Comparison of ENCODE assay signal across 14 mouse cellular contexts in genomic region chr11:52432148-52432547, GRCm38 (mm10).
"Had no signal": no experiment of that assay in that cellular context is flagged by ENCODE, and none has a peak within 500 bp of the region (broad histone marks: within the 10 kb centered on the region; RNA-seq: fewer than 3 reads in every experiment).

No protein-coding gene starts in this region.

- H3K27ac ChIP-seq: lung, embryonic 15.5 days; macrophage; midbrain, embryonic 13.5 days; midbrain, embryonic 15.5 days; stomach, embryonic 15.5 days; stomach, postnatal 0 days had no signal

- DNase-seq: liver, postnatal 0 days; lung, adult 2 months; thymus, adult 2 months; thymus, postnatal 25 days; thymus, postnatal 4 days had no signal

- H3K36me3 ChIP-seq: lung, embryonic 15.5 days; midbrain, embryonic 13.5 days; midbrain, embryonic 15.5 days; stomach, embryonic 15.5 days had no signal

- H3K9me3 ChIP-seq: lung, embryonic 15.5 days; midbrain, embryonic 15.5 days; stomach, embryonic 15.5 days had no signal

- H3K4me2 ChIP-seq: lung, embryonic 15.5 days; midbrain, embryonic 11.5 days; midbrain, embryonic 13.5 days; midbrain, embryonic 15.5 days; stomach, embryonic 15.5 days had no signal

- H3K4me1 ChIP-seq: lung, embryonic 15.5 days; megakaryocyte, embryonic 14.5 days; midbrain, embryonic 13.5 days; midbrain, embryonic 15.5 days had no signal

- H3K4me3 ChIP-seq: lung, embryonic 15.5 days; megakaryocyte, embryonic 14.5 days; midbrain, embryonic 13.5 days; midbrain, embryonic 15.5 days; stomach, embryonic 15.5 days had no signal

- H3K9ac ChIP-seq: liver, postnatal 0 days; lung, embryonic 15.5 days; midbrain, embryonic 13.5 days; midbrain, embryonic 15.5 days; stomach, embryonic 15.5 days had no signal

- H3K27me3 ChIP-seq: lung, embryonic 15.5 days; midbrain, embryonic 13.5 days; midbrain, embryonic 15.5 days; stomach, embryonic 15.5 days had no signal

- ATAC-seq: liver, postnatal 0 days; lung, postnatal 0 days; midbrain, embryonic 13.5 days; midbrain, embryonic 15.5 days had no signal
